Mouse (Mus musculus) adrenal gland, postnatal 4 days (tissue): ENCODE measurements at regions not wholly inside any gene's neighbourhood (a gene's known extent, or its start where the extent isn't known, plus 50 kb on each side); places are given as distances from the start of the nearest gene placed in this dataset.

Experiments
- DNase-seq, 2 experiments: peaks; one replicate each; pipeline ENCODE4 v3.0.0; 2021 to 2022; ENCODE audit warnings: low spot score in 2 of 2, mixed read lengths in 2 of 2

DNA sequence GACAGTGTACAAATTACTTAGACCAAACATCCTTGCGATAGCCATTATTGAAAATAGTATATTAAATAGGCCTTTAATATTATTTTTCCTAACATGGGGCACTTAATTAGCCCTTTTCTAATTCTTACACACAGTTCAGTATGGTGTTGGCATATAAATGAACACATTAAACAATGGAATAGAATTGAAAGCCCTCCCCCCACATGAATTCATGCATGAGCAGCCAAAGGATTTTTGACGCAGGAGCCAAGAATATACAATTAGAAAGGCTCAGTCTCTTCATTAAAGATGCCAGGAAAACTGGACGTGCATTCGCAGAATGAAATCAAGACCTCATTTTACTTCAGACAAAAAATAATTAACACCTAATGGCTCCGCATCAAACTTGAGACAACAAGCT is 172.9 kb upstream of the Phactr1 start:
- no peak for DNase-seq

DNA sequence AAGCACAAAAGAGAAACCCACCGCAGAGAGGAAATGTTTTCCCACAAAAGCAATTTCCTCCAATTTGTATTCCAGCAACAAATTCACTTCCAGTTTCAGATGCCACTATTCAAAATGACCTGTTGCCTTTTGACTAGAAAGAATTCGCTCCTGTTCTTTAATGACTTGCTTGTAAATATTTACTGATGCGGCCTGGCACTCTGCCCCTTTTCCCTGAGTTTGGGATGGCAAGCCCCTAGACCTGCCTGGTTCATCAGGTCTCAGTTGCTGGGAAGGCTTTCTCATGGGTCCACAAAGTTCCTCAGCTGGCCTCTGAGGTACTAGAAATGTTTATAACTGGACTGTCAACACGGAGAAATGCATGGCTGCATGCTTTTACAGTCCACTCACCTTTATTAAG is 161.7 kb upstream of the Phactr1 start:
- no peak for DNase-seq

DNA sequence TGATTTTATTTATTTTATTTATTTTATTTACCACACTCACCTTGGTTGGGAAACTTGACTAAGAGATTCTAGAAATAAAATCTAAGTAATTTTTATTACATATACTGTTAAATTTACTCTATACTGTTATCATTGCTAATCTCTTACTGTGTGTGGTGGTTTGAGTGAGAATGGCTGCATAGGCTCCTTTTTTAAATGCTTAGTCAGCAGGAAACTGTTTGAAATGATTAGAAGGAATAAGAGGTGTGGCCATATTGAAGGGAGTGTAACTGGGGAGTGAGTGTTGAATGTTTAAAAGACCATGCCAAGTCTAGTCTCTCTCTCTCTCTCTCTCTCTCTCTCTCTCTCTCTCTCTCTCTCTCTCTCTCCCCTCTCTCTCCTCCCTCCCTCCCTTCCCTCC is 157.9 kb upstream of the Phactr1 start:
- DNase-seq, result no peak

DNA sequence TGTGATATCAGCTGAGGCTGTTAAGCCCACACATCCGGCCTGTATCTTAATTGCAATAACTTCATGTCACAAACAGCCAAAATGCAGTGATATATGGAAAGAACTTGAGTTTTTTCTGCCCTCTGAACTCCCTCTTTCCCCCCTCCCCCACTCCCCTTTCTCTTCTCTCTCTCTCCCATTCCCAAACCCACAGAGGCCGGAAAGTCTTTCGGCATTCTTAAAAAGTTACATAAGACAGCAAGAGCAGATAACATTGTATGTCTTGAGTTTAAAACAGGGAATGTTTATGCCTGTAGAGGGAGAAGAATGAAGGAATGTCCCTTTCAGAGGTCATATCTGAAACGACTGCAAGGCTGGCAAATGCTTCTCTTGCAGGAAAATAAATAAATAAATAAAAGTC is 154.3 kb upstream of the Phactr1 start:
- no peak for DNase-seq

DNA sequence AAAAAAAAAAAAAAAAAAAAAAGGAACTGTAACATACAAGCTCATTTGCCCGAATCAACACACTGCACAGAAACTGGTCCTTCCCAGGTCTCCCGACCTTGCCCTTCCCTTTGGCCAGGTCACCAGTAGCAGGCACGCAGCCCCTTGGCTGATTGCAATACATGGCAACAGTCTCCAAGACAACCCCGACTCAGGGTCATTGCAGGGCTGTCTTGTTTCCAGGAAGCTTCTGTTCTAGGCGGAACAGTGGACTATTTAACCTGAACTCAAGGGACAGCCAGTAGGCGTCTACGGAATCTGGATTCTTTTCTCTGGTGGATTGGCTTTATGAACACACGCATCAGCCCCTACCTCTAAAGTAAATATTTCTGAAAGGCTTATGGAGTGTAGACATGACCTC is 153.5 kb upstream of the Phactr1 start:
- DNase-seq, result peak; percentile 3 to 40

DNA sequence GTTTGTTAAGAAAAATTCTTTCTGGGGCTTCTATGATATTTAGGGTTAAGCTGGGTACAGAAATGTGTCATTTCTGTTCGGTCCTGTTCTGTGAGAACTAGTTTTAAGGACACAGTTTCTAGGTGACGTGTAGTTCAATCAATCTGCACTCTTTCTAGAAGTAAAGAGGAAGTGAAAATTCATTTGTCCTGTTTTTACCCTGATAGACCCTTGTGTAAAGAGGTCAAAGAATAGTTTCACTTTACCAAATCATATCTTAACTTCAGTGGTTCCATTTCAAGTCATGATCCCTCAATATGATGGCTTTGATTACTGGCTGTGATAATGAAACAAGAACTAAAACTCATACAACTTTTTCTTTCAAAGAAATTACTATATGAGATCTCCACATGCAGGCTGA is 152.3 kb upstream of the Phactr1 start:
- no peak for DNase-seq

DNA sequence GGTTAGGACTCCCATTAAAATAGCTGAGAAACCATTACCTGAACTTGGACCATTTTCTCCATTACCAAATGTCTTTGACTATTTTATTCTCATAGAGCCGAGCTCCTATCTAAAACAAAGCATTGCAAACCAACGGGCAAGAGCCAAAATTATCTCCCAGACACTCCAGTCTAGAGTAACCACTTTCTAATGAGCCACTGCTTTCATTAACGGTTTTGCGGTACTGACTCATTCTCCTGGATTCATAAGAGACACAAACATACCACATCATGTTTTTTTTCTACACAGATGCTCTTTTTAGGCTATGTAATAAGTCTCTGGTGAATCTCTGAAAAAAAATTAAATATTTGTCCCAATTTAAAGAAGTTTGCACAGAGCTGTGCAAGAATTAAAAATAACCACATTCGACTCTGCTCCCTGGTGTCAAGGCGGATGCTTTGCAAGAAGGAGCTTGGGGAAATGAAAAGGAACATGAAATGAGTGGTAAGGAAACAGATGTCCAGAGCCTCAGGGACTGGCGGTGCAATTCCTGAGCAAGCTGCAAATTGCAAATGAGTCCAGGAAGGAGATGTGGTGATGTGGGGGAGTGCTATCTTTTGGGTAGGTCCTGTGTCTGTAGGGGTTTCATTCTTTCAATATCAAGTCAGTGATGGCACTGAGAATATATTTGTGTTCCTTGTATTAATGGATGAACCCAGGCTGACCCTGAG is 143.8 kb upstream of the Phactr1 start:
- no peak for DNase-seq

DNA sequence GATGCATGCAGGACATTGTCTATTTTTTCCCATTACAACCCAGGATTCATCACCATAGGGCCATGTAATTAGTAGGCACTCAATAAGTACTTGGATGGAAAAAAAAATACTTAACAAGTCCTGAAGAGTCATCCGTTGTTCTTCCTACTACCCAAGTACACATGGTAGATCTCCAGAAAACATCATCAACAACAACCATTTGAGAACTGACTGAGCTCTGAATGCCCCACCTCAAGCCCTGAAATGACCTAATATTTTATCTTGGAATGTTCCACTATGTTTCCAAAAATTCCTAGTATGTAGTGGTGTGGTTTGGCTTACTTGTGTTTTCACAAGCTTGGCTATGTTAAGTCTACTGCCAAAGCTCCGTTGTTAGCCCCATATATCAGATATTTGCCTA is 142.4 kb upstream of the Phactr1 start:
- DNase-seq, result no peak

DNA sequence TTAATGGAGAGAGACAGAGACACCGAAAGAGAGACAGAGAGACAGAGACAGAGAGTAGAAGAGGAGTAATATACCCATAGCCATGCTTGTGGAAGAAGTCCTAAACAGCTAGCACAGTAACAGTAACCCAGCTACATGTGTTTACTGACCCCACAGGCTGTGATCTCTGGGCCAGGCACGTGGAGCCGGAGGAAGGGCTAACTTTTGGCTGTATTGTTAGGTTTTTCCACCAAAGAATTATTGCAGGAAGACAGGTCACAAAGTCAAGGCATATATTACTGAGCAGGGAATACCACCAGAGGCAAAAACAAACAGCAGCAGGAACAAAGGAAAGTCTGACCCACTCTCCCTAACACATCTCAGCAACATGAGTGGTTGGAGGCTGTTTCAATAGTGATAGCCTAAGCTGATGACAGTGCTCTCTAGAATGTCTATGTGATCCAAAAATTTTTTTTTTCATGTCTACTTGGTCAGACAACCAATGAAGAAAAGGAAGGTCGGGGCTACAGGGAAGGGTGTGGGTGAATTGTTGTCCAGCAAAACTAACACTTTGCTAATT is 135.8 kb upstream of the Phactr1 start:
- no peak for DNase-seq

DNA sequence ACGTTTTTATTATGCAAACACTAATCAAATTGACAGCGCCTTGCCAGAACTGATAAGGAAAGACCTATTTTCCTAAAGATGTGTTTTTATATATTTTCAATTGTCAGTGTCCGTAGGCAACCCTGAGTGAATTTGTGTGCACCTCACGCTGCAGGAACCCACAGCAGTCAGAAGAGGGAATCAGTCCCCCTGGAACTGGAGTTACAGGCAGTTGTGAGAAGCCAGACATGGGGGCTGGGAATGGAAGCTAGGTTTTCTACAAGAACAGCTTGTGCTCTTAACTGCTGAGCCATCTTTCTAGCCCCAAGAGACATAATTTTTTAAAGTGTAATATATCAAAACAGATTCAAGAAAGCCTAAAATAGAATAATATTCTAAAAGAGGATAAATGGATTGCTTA is 134.0 kb upstream of the Phactr1 start:
- DNase-seq, result no peak

DNA sequence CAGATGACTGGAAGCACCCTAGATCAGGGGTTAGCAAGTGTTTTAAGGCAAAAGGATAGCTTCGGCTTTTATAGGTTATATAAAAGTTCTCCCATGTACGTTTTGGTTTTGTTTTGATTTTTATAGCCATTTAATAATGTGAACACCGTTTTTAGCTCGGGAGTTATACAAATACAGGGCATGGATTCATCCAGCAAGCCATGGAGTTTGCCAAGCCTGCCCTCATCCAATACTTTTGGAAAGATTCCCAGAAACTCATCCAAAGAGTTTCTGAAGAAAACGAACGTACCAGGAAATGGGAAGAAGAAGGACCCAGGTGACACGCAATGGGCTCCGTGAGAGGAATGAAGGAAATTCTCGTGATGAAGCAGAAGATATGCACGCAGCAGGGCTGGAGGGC is 133.6 kb upstream of the Phactr1 start:
- no peak for DNase-seq

DNA sequence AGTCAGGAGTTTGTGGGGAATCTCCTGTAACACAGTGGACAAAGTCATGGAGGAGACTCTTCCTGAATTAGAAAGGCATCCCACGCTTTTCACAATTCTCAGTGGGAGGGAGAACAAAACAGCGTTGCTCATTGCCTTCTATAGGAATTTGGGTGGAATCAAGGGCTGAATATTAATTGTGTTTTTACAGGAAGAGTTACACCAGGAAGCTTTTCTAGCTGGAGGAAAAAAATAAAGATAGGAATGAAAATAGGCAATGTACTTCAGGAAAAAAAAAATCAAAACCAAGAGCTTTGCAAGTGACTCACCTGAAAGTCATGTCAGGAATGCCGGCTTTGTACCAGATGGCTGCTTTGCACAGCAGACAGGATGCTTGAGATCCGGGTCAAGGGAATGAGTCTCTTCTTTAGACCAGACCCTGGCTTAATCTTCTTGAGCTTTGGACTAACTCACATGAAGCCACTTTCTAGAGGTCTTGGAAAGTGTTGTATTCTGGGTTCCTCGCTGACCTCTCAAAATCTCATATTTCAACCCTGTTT is 131.3 kb upstream of the Phactr1 start:
- DNase-seq, result no peak

DNA sequence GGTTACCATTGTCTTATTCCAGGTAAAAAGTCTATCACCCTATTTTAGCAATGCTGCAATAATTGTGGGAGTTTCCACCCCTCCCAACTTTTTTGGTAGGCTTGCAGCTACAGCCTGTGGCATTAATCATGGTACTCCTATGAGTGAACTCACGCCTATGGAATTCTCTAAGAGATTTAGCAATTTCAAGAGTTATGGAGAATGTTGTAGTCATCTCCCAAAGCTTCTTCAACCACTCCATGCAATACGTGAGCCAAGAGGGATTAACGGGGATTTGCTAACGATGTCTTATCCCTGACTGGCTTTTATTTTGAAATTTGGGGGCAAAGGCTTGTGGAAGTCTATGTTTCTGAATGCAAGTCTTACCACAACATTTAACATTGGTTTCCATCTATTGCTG is 125.5 kb upstream of the Phactr1 start:
- no peak for DNase-seq

DNA sequence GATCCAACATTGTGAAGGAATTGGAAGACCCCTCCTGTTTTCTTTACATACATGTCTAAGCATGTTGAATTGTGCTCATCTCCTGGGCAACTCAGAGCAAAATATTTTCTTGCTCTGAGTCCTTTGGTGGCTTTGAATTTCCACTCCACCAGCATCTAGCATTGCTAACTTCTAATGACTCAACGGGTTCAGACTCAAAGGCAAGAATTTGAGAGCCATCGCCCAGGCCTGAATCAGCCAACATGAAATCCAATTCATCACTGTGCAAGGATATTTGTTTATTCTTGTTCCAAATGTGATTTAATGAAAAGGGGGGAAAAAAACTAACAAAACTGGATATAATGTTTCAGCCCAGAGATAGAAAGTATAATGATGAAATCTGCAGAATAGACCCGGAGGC is 121.9 kb upstream of the Phactr1 start:
- DNase-seq, result no peak

DNA sequence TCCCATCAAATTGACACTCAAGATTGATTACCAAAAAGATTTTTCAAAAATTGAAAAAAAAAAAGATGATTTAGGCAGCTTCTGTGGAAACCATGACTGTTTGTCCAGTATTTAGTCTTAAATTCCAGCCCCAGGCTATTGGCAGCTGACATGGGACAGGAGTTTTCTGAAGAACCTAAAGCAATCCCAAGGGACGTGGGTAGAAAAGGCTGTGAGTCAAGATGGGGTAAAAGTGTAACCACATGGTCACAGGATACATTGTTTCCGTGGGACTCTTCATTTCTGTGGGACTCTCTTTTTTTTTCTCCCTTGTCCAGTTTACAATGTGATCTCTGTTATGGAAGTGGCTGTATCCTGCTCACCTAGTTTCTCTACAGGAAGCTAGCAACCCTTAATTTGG is 119.0 kb upstream of the Phactr1 start:
- DNase-seq, result no peak

DNA sequence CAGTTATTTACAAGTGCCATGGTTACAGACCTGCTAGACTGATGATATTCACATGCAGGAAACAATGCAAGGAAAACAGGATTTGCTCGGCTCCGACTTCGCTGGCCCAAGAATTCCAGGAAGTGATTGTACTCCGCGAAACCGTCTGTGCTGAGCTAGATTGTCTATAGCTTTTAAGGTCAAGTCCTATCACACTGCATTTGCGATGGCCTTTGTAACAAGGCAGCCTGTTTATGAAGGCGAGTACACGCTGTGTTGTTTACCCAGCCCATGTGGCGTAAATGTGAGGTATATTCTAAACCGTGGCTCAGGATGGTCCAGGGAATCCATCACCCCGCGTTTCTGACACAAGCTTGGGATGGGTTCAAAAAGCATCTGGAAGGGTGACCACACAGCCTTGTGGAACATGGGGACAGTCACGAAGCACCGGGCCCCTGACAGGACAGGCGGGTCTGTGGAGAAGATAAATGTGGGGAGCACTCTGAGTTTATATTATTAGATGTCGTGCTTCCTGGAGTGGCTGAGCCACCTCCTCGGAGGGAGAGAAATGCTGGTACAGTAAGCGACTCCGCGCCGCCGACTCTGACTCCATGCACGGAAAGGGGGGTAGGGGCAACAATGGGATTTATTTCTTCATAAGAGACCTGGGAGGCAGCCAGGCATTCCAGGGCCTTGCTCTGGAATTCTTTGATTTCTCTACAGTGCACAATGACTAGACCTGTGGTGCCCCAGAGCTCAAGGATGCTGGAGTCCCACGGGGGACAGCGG is 114.9 kb upstream of the Phactr1 start:
- no peak for DNase-seq

DNA sequence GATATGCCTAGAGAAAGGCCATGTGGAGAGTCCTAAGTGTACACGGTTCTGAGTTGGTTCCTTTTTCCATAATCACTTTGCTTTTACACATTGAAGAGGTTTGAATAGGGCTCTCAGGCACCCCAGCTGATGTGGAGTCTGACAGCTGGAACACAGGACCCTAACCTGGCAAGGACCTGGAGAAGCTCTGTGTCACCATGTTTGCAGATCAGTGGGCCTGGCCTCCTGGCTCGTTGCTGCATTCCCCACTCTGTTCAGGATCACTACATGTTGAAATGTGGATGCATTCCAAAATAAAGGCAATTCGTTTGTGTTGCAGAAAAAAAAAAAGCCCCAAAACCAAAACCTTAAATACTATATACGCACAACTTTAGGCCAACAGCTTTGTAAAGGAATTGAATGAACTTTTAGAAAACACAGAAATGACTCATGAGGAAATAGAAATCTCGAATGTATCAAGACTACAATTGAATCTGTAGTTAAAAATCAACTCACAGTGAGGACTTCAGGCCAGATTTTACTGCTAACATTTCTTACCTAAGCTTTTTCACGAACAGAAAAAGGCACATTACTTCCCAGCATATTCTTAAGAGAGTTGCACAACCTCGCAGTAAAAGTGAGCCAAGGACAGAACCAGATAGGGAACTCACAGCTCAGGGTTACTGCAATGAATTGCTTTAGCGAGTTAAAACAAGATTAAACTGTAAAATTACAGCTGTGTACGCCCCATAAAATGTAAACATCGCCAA is 109.6 kb upstream of the Phactr1 start:
- no peak for DNase-seq

DNA sequence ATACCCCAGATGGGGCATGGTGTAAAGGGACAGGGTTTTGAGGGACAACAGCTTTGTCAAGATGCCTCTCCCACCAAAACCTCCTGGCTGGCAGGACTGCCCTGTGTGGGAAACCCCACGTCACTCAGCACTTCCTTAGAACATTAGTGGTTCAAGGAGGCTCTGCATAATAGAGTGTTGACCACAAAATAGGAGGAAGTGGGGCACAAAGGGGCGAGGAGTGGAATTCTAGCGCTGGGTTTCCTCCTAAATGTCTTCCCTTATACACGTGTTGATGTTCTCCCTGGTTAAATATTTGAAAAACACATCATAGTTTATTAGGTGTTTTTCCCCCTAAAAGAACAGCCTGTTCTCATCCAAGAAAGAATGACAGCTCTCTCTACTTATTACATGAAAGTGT is 106.2 kb upstream of the Phactr1 start:
- no peak for DNase-seq

DNA sequence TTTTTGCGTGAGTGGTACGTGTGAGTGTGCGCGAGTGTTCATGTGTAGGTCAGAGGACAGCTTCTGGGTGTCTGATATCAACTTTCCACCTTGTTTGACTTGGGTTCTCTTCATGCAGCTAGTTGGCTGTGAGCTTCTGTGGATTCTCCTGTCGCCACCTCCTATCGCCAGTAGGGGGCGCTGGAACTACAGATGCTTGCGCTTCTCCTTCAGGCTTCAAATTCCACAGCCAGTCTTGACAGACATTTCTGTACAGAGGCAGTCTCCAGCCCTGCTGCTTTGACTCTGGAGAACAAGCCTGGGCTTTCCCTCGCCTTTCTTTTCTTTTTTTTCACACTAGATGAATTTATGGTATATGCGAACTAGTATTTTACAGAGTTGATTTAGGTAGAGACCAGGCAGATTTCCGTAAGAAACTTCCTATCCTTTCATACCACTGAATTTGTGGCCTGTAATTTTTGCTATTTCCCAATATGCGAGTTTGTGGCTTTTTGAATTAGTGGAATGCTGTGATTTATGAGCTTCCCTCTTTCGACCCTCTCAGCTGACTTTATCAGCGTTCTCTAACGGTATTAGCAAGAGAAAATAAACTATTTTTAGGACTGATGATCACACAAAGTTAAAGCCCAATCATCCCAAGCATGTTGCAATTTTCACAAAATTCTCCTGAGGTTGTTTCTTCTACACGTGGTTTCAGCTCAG is 104.5 kb upstream of the Phactr1 start:
- peak; percentile 36 to 39 for DNase-seq

DNA sequence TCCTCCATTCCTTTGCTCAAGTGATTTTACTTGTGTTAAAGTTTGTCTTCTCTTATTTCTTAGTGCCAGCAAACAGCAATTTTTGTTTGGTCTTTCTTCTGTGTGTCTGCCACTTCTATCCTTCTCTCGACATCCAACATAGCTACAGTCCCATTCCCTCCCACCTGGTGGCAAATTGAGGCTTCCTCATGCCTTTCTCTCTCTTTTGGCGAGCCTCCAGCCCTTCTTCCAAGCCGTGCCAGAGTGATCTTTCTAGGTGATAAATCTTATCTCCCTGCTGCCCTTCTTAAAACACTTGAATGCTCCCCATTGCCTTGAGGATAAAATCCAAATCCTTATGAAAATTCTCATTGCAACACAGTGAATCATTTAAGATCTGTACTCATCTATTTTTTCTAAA is 101.0 kb upstream of the Phactr1 start:
- DNase-seq, result no peak

DNA sequence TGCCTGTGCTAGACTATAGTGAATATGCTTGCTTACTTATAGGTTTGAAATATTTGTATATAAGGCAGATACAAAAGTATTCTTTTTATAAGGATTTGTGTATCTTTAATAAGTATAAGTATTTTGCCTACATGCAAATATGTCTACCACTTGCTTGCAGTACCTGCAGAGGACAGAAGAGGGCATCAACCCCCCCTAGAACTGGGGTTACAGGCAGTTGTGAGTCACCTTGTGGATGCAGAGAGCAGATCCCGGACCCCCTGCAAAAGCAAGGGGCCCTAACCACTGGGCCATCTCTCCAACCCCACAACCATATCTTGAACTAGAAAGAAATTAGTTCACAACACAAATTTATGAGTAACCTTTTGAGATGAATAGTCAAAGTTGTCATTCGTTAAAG is 91.3 kb upstream of the Phactr1 start:
- no peak for DNase-seq
